Mouse (Mus musculus) ES-Bruce4 (cell line): ENCODE results near the gene Snx3.

ENCODE experiments used
- CTCF ChIP-seq: IDR thresholded peaks from one replicate; pipeline ENCODE4 v1.8.1; 2011; ENCODE audit warnings: low read depth, low read length
- POLR2A ChIP-seq: IDR thresholded peaks from one replicate; pipeline ENCODE4 v1.8.1; 2011; ENCODE audit warnings: low read length; ENCODE audit not compliant: insufficient read depth

DNA sequence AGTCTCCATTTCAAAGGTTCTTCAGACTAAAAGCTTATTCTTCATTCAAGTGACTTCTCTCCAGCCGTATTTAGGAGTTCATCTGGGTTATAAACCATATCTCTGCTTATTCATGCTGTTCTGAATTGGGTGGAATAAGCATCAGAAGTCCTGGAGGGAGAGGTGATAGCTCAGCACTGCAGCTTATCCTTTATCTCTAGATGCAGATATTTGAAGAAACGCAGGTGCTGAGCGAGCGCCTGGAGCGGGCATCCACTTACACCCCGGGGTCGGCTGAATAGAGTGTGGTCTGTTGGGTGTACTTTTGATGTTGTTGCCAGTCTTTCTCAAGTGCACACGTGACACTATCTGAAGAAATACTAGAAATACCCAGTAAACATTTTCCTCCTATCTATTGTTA, 16.5 kb downstream of the Snx3 start:
- TF ChIP-seq CTCF (no peak), POLR2A (no peak)
